In genomic region chr11:120256543-120256942, GRCm38 (mm10) we compare ENCODE assay signal across 10 mouse cellular contexts. TPM values are rescaled to one million over a fixed set of nuclear protein-coding genes. Genes with fewer than 3 reads are reported as not detected.
DNase-seq lines count a peak whose midpoint lies in the region; ATAC-seq and TF ChIP-seq lines count a peak whose summit lies in the region.
"Had no signal": no experiment of that assay in that cellular context is flagged by ENCODE, and none has a peak within 500 bp of the region (broad histone marks: within the 10 kb centered on the region; RNA-seq: fewer than 3 reads in every experiment).

No protein-coding gene starts in this region.

- no peaks in the 10 kb centered on the region for H3K9me3 ChIP-seq in hindbrain, embryonic 12.5 days (replicated peaks)
- no peaks in the 10 kb centered on the region for H3K9me3 ChIP-seq in hindbrain, embryonic 11.5 days (ENCODE audit: control insufficient read depth, low read length)
- H3K9me3 ChIP-seq in E14TG2a.4 (ENCODE audit: low read length) = no peaks in the 10 kb centered on the region

- H3K4me3 ChIP-seq in hindbrain, embryonic 12.5 days = no peak overlapping the region
- H3K4me3 ChIP-seq in hindbrain, embryonic 11.5 days (ENCODE audit: low read depth, low read length) = no peak overlapping the region
- peak overlapping the region; percentile 39 for H3K4me3 ChIP-seq in E14TG2a.4 (replicated peaks; ENCODE audit: low read length)

- WGBS in hindbrain, embryonic 12.5 days = 49% methylated on average over 10 of the region's 10 CpGs
- 65% methylated on average over 10 of the region's 10 CpGs for WGBS in hindbrain, embryonic 11.5 days

- no peak for TF ChIP-seq CTCF in E14TG2a.4 (conservative IDR thresholded peaks at IDR 0.05; ENCODE audit: low read length)

- ATAC-seq in hindbrain, embryonic 12.5 days (ENCODE audit: low FRiP score) = no peak; the same call in 1 of the 2 replicates
- no peak for ATAC-seq in hindbrain, embryonic 11.5 days (ENCODE audit: low FRiP score)

- H3K27ac ChIP-seq in hindbrain, embryonic 12.5 days = no peak overlapping the region
- H3K27ac ChIP-seq in hindbrain, embryonic 11.5 days (ENCODE audit: low read depth, low read length) = no peak overlapping the region

- no peak for DNase-seq in hindbrain, embryonic 11.5 days (ENCODE audit: low spot score)
- DNase-seq in 3T3-L1 (ENCODE audit: low read depth, low spot score) (peak; percentile 92), liver (no peak)
- DNase-seq in gastrocnemius, postnatal 14 days = peak; percentile 56
- DNase-seq in right cerebral cortex, adult 2 months (ENCODE audit: low spot score in 2 of 2) = no peak
- DNase-seq in adrenal gland, postnatal 14 days = no peak
- DNase-seq: kidney, adult 8-10 months; lung, postnatal 36 days had no signal

- 0 out of 2 replicates have a peak, but pooled peaks cover 10% of the 10 kb centered on the region for H3K36me3 ChIP-seq in hindbrain, embryonic 12.5 days
- H3K36me3 ChIP-seq in hindbrain, embryonic 11.5 days (ENCODE audit: control insufficient read depth, insufficient read depth, low read length) = no peaks in the 10 kb centered on the region
- peaks cover 24% of the 10 kb centered on the region for H3K36me3 ChIP-seq in E14TG2a.4 (ENCODE audit: insufficient read depth, low read length)

- H3K4me1 ChIP-seq in hindbrain, embryonic 12.5 days = peaks cover 93% of the 10 kb centered on the region
- H3K4me1 ChIP-seq in hindbrain, embryonic 11.5 days (replicated peaks; ENCODE audit: control insufficient read depth, insufficient read depth, low read length) = peaks cover 44% of the 10 kb centered on the region
- H3K4me1 ChIP-seq in E14TG2a.4 (replicated peaks; ENCODE audit: low read depth, low read length) = peaks cover 93% of the 10 kb centered on the region

- intact Hi-C loops in gastrocnemius, postnatal 14 days (cut with DNase I; ENCODE audit: low total_unique reads) = no loop called here

- no peak overlapping the region for H3K4me2 ChIP-seq in hindbrain, embryonic 12.5 days (replicated peaks)
- no peak overlapping the region for H3K4me2 ChIP-seq in hindbrain, embryonic 11.5 days (replicated peaks; ENCODE audit: low read depth, low read length)

- H3K27me3 ChIP-seq in hindbrain, embryonic 12.5 days = no peaks in the 10 kb centered on the region
- no peaks in the 10 kb centered on the region for H3K27me3 ChIP-seq in hindbrain, embryonic 11.5 days (ENCODE audit: control insufficient read depth, insufficient read depth, low read length)
- no peaks in the 10 kb centered on the region for H3K27me3 ChIP-seq in E14TG2a.4 (ENCODE audit: insufficient read depth, low read length)

- H3K9ac ChIP-seq in hindbrain, embryonic 12.5 days = peak overlapping the region; percentile 32; the same call in 1 of the 2 replicates
- no peak overlapping the region; the same call in 1 of the 2 replicates for H3K9ac ChIP-seq in hindbrain, embryonic 11.5 days (ENCODE audit: low read depth, low read length)

RNA-seq across cellular contexts. Expression of gene Bahcc1, which starts 23.8 kb away (rescaled TPM):
- 21.9 and 23.8 TPM in 2 replicates for polyA plus RNA-seq in hindbrain, embryonic 12.5 days (2016; fragmentation: Nextera tagmentation; extraction: Ambion mirVana)
- 18.1 and 23.1 TPM in 2 replicates for polyA plus RNA-seq in hindbrain, embryonic 11.5 days (2014; fragmentation: Nextera tagmentation; extraction: Ambion mirVana)
- 1 to 10 TPM; 3.4 to 8.1 TPM for total RNA-seq in gastrocnemius, postnatal 14 days (2021)
- 12.4 and 17.2 TPM in 2 replicates for total RNA-seq in adrenal gland, postnatal 14 days (2021)

Comparison
In these comparisons a context has a peak if more than half of its experiments do, and no peak if none do; other contexts are left out.
1. DNase-seq: peak in 3T3-L1 (single experiment) and gastrocnemius, postnatal 14 days (single experiment); none in hindbrain, embryonic 11.5 days (single experiment), liver (single experiment), right cerebral cortex, adult 2 months (0 of 2) and adrenal gland, postnatal 14 days (single experiment).